Mouse (Mus musculus) small intestine, adult 2 months (tissue): ENCODE results near the gene Siah1a.

Source experiments
- CTCF ChIP-seq: fragments of 200-500 bp; IDR thresholded peaks from 2 replicates; pipeline ENCODE4 v1.5.1; 2012; ENCODE audit warnings: low read depth, mild to moderate bottlenecking, control low read depth, inconsistent platforms, low read length, moderate library complexity, mixed read lengths; ENCODE audit not compliant: insufficient replicate concordance, insufficient read length; ENCODE audit errors: extremely low read depth
- POLR2A ChIP-seq: fragments of 200-500 bp; IDR thresholded peaks from 2 replicates; pipeline ENCODE4 v1.6.1; 2012; ENCODE audit warnings: low read depth, mild to moderate bottlenecking, control low read depth, inconsistent platforms, low read length, moderate library complexity

GRCm38 (mm10) chr8:86758651-86759050 lies 12.9 kb upstream of the Siah1a start:
- TF ChIP-seq CTCF (no peak), POLR2A (no peak)
